Mouse (Mus musculus) c-Kit-positive CD71-negative TER-119-negative erythroid progenitor cells, embryonic 14.5 days (primary cell): Measurements from ENCODE around the gene Fam49a.
A peak's percentile ranks its signal among the peaks of the same experiment; 100 is the strongest.

Experiments used
- DNase-seq: peaks from one replicate; pipeline ENCODE4 v3.0.0-alpha.2; 2013; ENCODE audit warnings: low read depth

The Fam49a gene

DNA sequence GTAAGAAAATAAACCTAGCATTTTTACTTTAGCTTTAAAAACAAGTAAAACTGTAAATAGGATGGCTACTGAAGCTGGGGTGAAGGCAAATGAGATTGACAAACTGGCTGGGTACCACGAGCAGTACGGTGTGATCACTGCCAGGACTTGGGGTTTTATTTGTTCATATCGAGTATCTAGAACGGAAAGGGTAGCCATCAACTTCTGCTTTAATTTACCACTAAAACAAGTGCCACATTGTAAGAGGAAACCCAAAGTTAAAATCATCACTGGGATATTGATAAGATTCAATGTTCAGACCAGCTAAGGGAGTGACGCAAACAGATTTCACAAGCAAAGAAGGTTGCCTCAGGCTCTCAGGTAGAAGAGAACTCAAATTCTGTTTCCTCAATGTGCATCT is 98.0 kb downstream of the Fam49a start:
- no peak for DNase-seq

- no peak for DNase-seq
These were observed 100.4 kb downstream of the Fam49a start for GRCm38 (mm10) chr12:12362371-12362770.

DNA sequence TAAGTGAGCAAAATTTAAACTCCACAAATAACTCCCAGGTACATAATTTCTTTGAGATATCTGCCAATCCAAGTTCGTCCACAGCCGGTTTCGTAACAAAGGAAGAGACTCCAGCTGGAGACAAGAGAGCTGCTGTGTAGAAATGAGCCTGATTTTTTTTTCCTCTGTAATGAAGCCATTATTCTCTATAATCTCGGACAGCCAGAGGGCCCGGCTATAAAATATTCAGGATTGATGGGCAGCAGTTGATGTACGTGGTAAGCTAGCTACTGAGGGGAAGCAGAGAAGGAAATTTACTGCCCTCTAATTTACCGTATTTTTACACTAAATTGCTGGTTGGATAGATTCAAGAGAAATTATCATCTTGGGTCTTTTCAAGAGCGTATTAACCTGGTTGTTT is 102.3 kb downstream of the Fam49a start:
- DNase-seq: no peak

- no peak for DNase-seq
These were observed 105.5 kb downstream of the Fam49a start for GRCm38 (mm10) chr12:12367423-12367822.

GRCm38 (mm10) chr12:12373111-12373862 is 111.3 kb downstream of the Fam49a start:
- DNase-seq: no peak

GRCm38 (mm10) chr12:12379056-12379455 is 117.1 kb downstream of the Fam49a start:
- DNase-seq: no peak

- no peak for DNase-seq
These were observed 127.3 kb downstream of the Fam49a start for GRCm38 (mm10) chr12:12389271-12389670.

DNA sequence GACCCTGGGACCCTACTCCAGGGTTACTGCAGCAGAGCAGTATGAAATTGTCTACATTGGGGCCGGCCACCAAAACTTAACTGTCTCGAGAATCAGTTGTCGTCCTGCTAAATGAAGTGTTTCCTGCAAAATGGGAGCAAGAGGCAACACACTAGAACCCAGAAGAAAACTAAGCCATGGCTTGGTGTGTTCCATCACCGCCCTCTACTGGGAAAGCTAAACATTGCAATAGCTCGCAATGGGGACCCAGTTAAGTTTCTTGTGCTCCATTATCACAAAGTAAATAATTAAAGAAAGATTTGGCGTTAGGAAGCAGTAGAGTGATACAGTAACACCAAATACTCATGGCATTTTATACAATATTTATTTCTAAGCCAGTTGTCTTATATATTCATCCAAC is 134.3 kb downstream of the Fam49a start:
- peak; percentile 30 for DNase-seq

- no peak for DNase-seq
These were observed 139.1 kb downstream of the Fam49a start for GRCm38 (mm10) chr12:12401051-12401465.

DNA sequence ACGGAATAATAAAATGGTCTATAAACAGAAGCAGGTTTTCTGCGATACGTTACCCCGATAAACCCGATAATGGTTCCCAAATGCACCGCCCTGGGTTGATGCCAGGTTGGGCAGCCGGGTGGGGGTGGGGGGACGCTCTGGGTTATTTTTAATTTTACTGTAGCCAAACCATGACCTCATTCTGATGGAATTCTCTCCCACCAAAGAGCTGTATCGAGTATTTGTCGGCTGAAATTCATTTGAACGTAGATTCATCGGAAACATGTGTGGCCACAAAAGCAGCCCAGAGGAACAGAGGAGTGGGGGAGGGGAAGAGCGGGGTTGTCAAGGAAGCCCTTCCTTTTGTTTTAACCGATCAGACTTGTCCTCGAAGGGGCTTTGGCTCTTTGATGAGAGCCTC is 139.6 kb downstream of the Fam49a start:
- DNase-seq: no peak

- DNase-seq: no peak
These were observed 143.7 kb downstream of the Fam49a start for GRCm38 (mm10) chr12:12405491-12406110.

DNA sequence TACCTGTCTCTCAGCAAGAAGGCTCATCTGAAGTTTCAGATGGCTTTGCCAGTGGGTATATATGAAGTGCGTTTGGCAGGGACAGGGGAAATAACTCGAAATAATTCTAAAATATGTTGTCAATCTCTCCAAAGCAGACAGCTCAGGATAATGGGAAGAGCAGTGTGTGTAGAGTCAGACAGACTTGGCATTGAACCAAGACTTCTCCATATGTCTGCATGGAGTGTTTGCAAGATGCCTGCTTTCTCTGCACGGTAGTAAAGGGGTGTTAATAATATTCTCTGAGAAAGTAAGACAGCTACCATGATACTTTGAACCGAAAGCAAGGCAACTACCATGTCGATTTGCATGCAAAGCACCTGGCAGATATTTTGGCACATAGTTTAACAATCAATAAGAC is 147.1 kb downstream of the Fam49a start:
- DNase-seq: no peak

DNA sequence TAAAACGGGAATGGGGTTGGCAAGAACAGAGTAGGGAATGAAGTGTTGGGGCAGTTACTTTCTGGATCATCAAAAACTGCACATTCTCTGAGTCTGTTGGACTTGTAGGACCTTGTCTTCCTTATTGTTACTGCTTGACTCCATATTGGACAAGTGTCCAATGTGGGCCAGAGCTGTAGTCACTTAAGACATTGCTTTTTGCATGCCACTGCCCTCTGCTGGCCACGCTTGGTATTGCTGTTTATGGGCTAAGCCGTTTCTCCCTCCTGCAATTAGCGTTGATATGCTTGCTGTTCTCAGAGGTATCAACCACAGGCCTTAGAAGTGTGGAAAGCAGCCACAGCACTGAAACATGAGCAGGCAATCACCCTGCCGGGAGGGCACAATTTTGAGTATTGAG is 150.7 kb downstream of the Fam49a start:
- peak; percentile 75 for DNase-seq

- DNase-seq: no peak
These were observed 158.5 kb downstream of the Fam49a start for GRCm38 (mm10) chr12:12420423-12420822.

- peak; percentile 58 for DNase-seq
These were observed 159.1 kb downstream of the Fam49a start for GRCm38 (mm10) chr12:12420841-12421579.

DNA sequence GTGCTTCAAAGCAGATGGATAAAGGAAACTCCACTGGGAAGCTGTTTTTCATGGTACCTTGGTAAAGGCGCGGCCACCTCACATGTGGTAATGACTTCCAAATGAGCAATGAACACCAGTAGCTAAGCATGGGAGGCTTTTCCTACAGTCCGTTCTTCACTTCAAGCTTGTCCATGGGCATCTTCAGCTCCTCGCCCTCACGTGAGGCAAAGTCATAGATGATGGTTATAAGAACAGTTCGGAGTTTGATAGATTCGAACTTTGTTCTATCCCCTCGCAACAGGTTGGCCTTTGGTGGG is 159.6 kb downstream of the Fam49a start:
- no peak for DNase-seq

DNA sequence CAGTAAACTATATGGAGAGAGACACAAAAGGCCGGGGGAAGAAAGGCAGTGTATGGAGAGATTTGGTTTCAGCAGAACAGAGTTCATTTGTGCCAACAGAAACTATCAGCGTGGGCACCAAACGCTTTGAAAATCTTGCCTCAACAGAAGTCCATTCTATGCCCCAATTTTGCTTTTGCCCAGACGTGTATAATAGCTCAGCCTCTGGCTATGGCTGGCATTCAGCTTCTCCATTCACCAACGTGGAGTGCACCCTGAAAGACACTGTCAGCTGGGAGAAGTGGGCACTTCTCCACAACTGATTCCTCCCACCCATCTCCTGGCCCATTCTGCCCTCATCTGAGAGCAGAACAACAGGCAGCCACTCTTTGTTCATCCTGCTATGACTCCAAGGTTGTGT is 163.2 kb downstream of the Fam49a start:
- DNase-seq: no peak

DNA sequence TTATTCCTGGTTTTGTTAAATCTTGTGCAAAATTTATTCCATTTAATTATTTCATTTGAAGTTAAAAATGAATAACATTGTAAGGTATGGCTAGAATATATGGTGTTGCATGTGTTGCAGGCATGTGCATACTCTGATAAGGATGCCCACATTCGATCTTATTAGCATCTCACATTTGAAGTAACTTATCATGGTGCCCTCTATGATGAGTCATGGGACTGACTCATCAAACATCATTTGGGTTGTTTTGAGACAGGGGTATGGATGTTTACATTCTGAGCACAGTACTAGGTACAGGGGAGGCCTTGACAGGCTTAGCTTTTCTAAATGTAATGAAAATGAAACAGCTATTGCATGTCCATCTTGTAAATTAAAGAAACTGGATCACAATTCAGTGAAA is 165.3 kb downstream of the Fam49a start:
- DNase-seq: no peak

GRCm38 (mm10) chr12:12428886-12429285 is 166.9 kb downstream of the Fam49a start:
- no peak for DNase-seq
